Mouse (Mus musculus): Measurements from ENCODE around the gene Fam178b.

DNA sequence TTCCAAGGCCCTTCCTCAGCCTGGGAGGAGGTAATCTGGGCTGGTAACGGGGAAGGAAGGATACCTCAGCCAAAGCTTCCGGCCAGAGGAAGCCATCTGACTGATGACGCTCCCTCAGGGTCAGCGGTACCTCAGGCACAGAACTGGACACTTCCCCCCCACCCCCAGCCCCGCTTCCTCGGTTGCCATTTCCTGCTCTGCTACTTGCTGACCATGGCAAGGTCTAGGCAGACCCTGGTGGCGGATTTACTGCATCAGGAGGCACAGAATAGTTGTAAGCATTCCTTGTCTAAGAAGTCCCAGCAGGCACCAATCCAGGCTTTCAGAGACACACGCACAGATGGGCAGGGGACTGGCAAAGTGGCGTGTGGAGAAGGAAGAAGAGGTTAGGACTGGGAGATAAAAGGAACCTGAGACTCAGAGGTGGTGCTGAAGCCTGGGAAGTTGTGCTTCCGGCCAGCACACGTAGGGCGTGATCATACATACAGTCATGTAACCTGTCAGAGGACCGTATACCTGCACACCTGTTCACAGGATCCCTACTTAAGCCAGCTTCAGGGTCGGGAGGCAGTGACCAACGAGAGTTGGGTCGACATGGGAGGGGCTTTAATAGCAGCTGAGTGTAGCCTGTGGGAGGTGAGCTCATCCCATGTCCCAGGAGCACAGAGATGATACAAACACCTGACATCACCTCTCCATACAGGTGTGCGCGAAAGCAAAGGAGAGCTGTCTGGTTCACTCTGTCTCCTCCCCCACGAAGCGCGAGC, 128.2 kb downstream of the Fam178b start:
- TF ChIP-seq CTCF (IDR thresholded peaks at IDR 0.05; ENCODE audit: borderline replicate concordance, extremely low read depth, insufficient read depth, insufficient read length) (no peak), POLR2A (IDR thresholded peaks at IDR 0.05; ENCODE audit: borderline replicate concordance, extremely low read depth, insufficient read depth, insufficient read length, poor library complexity, severe bottlenecking) (no peak)

All from brain, embryonic 14.5 days (tissue).